Mouse (Mus musculus): ENCODE measurements at regions not wholly inside any gene's neighbourhood (a gene's known extent, or its start where the extent isn't known, plus 50 kb on each side); places are given as distances from the start of the nearest gene placed in this dataset.

- H3K9me3 ChIP-seq (replicated peaks; ENCODE audit: control insufficient read depth, low read length): no peaks in the 10 kb centered on the region
- no peak for DNase-seq (ENCODE audit: low spot score)
- no peak overlapping the region for H3K4me2 ChIP-seq (ENCODE audit: low read depth, low read length)
- H3K27me3 ChIP-seq (ENCODE audit: control insufficient read depth, insufficient read depth, low read length): no peaks in the 10 kb centered on the region
- H3K27ac ChIP-seq (replicated peaks; ENCODE audit: low read depth, low read length): no peak overlapping the region
- WGBS: 88% methylated on average over 6 of the region's 6 CpGs
- ATAC-seq (replicated peaks; ENCODE audit: insufficient number of reproducible peaks, low FRiP score, low TSS enrichment, low read depth): no peak
- H3K36me3 ChIP-seq (replicated peaks; ENCODE audit: control insufficient read depth, insufficient read depth, low read depth, low read length): no peaks in the 10 kb centered on the region
- H3K4me1 ChIP-seq (ENCODE audit: control insufficient read depth, insufficient read depth, low read length): no peaks in the 10 kb centered on the region; the same call in 1 of the 2 replicates
- no peak overlapping the region for H3K4me3 ChIP-seq (ENCODE audit: low read depth, low read length)
- H3K9ac ChIP-seq (replicated peaks; ENCODE audit: low read length): no peak overlapping the region
These were observed 70.1 kb upstream of the Ipo5 start for GRCm38 (mm10) chr14:120840900-120841299.

GRCm38 (mm10) chr14:120841311-120841710, 69.7 kb upstream of the Ipo5 start:
- ATAC-seq (replicated peaks; ENCODE audit: insufficient number of reproducible peaks, low FRiP score, low TSS enrichment, low read depth) (no peak), DNase-seq (ENCODE audit: low spot score) (no peak)
- H3K27ac ChIP-seq (replicated peaks; ENCODE audit: low read depth, low read length): no peak overlapping the region
- H3K4me3 ChIP-seq (ENCODE audit: low read depth, low read length): no peak overlapping the region
- no peaks in the 10 kb centered on the region; the same call in 1 of the 2 replicates for H3K4me1 ChIP-seq (ENCODE audit: control insufficient read depth, insufficient read depth, low read length)
- H3K36me3 ChIP-seq (replicated peaks; ENCODE audit: control insufficient read depth, insufficient read depth, low read depth, low read length): no peaks in the 10 kb centered on the region
- no peak overlapping the region for H3K4me2 ChIP-seq (ENCODE audit: low read depth, low read length)
- 83% methylated on average over 6 of the region's 6 CpGs for WGBS
- no peak overlapping the region for H3K9ac ChIP-seq (replicated peaks; ENCODE audit: low read length)
- no peaks in the 10 kb centered on the region for H3K27me3 ChIP-seq (ENCODE audit: control insufficient read depth, insufficient read depth, low read length)
- H3K9me3 ChIP-seq (replicated peaks; ENCODE audit: control insufficient read depth, low read length): no peaks in the 10 kb centered on the region

GRCm38 (mm10) chr14:120845172-120845571, 65.9 kb upstream of the Ipo5 start:
- Histone ChIP-seq H3K9me3 (replicated peaks; ENCODE audit: control insufficient read depth, low read length) (no peaks in the 10 kb centered on the region), H3K4me2 (ENCODE audit: low read depth, low read length) (no peak overlapping the region), H3K4me3 (ENCODE audit: low read depth, low read length) (no peak overlapping the region), H3K9ac (replicated peaks; ENCODE audit: low read length) (no peak overlapping the region), H3K4me1 (ENCODE audit: control insufficient read depth, insufficient read depth, low read length) (no peaks in the 10 kb centered on the region; the same call in 1 of the 2 replicates), H3K27ac (replicated peaks; ENCODE audit: low read depth, low read length) (no peak overlapping the region), H3K27me3 (ENCODE audit: control insufficient read depth, insufficient read depth, low read length) (no peaks in the 10 kb centered on the region), H3K36me3 (replicated peaks; ENCODE audit: control insufficient read depth, insufficient read depth, low read depth, low read length) (no peaks in the 10 kb centered on the region)
- WGBS: 78% methylated on average over 2 of the region's 2 CpGs
- no peak for DNase-seq (ENCODE audit: low spot score)
- no peak for ATAC-seq (replicated peaks; ENCODE audit: insufficient number of reproducible peaks, low FRiP score, low TSS enrichment, low read depth)

GRCm38 (mm10) chr14:120846073-120846850, 64.8 kb upstream of the Ipo5 start:
- no peak for ATAC-seq (replicated peaks; ENCODE audit: insufficient number of reproducible peaks, low FRiP score, low TSS enrichment, low read depth)
- H3K9ac ChIP-seq (replicated peaks; ENCODE audit: low read length): no peak overlapping the region
- no peaks in the 10 kb centered on the region for H3K9me3 ChIP-seq (replicated peaks; ENCODE audit: control insufficient read depth, low read length)
- H3K27ac ChIP-seq (replicated peaks; ENCODE audit: low read depth, low read length): no peak overlapping the region
- no peak for DNase-seq (ENCODE audit: low spot score)
- 59% methylated on average over 10 of the region's 10 CpGs for WGBS
- H3K36me3 ChIP-seq (replicated peaks; ENCODE audit: control insufficient read depth, insufficient read depth, low read depth, low read length): no peaks in the 10 kb centered on the region
- H3K4me1 ChIP-seq (ENCODE audit: control insufficient read depth, insufficient read depth, low read length): no peaks in the 10 kb centered on the region; the same call in 1 of the 2 replicates
- no peaks in the 10 kb centered on the region for H3K27me3 ChIP-seq (ENCODE audit: control insufficient read depth, insufficient read depth, low read length)
- H3K4me3 ChIP-seq (ENCODE audit: low read depth, low read length): no peak overlapping the region
- H3K4me2 ChIP-seq (ENCODE audit: low read depth, low read length): no peak overlapping the region

- Histone ChIP-seq H3K4me1 (ENCODE audit: control insufficient read depth, insufficient read depth, low read length) (no peaks in the 10 kb centered on the region; the same call in 1 of the 2 replicates), H3K9me3 (replicated peaks; ENCODE audit: control insufficient read depth, low read length) (no peaks in the 10 kb centered on the region), H3K9ac (replicated peaks; ENCODE audit: low read length) (no peak overlapping the region), H3K36me3 (replicated peaks; ENCODE audit: control insufficient read depth, insufficient read depth, low read depth, low read length) (no peaks in the 10 kb centered on the region), H3K4me2 (ENCODE audit: low read depth, low read length) (no peak overlapping the region), H3K27me3 (ENCODE audit: control insufficient read depth, insufficient read depth, low read length) (no peaks in the 10 kb centered on the region), H3K4me3 (ENCODE audit: low read depth, low read length) (no peak overlapping the region), H3K27ac (replicated peaks; ENCODE audit: low read depth, low read length) (no peak overlapping the region)
- ATAC-seq (replicated peaks; ENCODE audit: insufficient number of reproducible peaks, low FRiP score, low TSS enrichment, low read depth) (no peak), DNase-seq (ENCODE audit: low spot score) (no peak)
- WGBS: 74% methylated on average over 5 of the region's 5 CpGs
These were observed 64.0 kb upstream of the Ipo5 start for GRCm38 (mm10) chr14:120847006-120847405.

GRCm38 (mm10) chr14:120848083-120848951, 62.7 kb upstream of the Ipo5 start:
- H3K4me3 ChIP-seq (ENCODE audit: low read depth, low read length): no peak overlapping the region
- H3K4me1 ChIP-seq (ENCODE audit: control insufficient read depth, insufficient read depth, low read length): no peaks in the 10 kb centered on the region
- ATAC-seq (replicated peaks; ENCODE audit: insufficient number of reproducible peaks, low FRiP score, low TSS enrichment, low read depth) (no peak), DNase-seq (ENCODE audit: low spot score) (no peak)
- H3K4me2 ChIP-seq (ENCODE audit: low read depth, low read length): no peak overlapping the region
- H3K36me3 ChIP-seq (replicated peaks; ENCODE audit: control insufficient read depth, insufficient read depth, low read depth, low read length): no peaks in the 10 kb centered on the region
- no peaks in the 10 kb centered on the region for H3K9me3 ChIP-seq (replicated peaks; ENCODE audit: control insufficient read depth, low read length)
- H3K9ac ChIP-seq (replicated peaks; ENCODE audit: low read length): no peak overlapping the region
- no peak overlapping the region for H3K27ac ChIP-seq (replicated peaks; ENCODE audit: low read depth, low read length)
- 61% methylated on average over 11 of the region's 11 CpGs for WGBS
- no peaks in the 10 kb centered on the region for H3K27me3 ChIP-seq (ENCODE audit: control insufficient read depth, insufficient read depth, low read length)

GRCm38 (mm10) chr14:120849159-120849558, 61.9 kb upstream of the Ipo5 start:
- no peaks in the 10 kb centered on the region for H3K36me3 ChIP-seq (replicated peaks; ENCODE audit: control insufficient read depth, insufficient read depth, low read depth, low read length)
- no peak overlapping the region for H3K27ac ChIP-seq (replicated peaks; ENCODE audit: low read depth, low read length)
- H3K4me1 ChIP-seq (ENCODE audit: control insufficient read depth, insufficient read depth, low read length): no peaks in the 10 kb centered on the region
- WGBS: 71% methylated on average over 10 of the region's 10 CpGs
- H3K4me3 ChIP-seq (ENCODE audit: low read depth, low read length): no peak overlapping the region
- H3K9ac ChIP-seq (replicated peaks; ENCODE audit: low read length): no peak overlapping the region
- ATAC-seq (replicated peaks; ENCODE audit: insufficient number of reproducible peaks, low FRiP score, low TSS enrichment, low read depth) (peak; percentile 31; the same call in 1 of the 2 replicates), DNase-seq (ENCODE audit: low spot score) (no peak)
- H3K4me2 ChIP-seq (ENCODE audit: low read depth, low read length): no peak overlapping the region
- no peaks in the 10 kb centered on the region for H3K9me3 ChIP-seq (replicated peaks; ENCODE audit: control insufficient read depth, low read length)
- H3K27me3 ChIP-seq (ENCODE audit: control insufficient read depth, insufficient read depth, low read length): no peaks in the 10 kb centered on the region

- Histone ChIP-seq H3K4me3 (ENCODE audit: low read depth, low read length) (no peak overlapping the region), H3K9me3 (replicated peaks; ENCODE audit: control insufficient read depth, low read length) (no peaks in the 10 kb centered on the region; the same call in 1 of the 2 replicates), H3K36me3 (replicated peaks; ENCODE audit: control insufficient read depth, insufficient read depth, low read depth, low read length) (no peaks in the 10 kb centered on the region), H3K9ac (replicated peaks; ENCODE audit: low read length) (no peak overlapping the region), H3K4me1 (ENCODE audit: control insufficient read depth, insufficient read depth, low read length) (no peaks in the 10 kb centered on the region), H3K27me3 (ENCODE audit: control insufficient read depth, insufficient read depth, low read length) (no peaks in the 10 kb centered on the region), H3K4me2 (ENCODE audit: low read depth, low read length) (no peak overlapping the region), H3K27ac (replicated peaks; ENCODE audit: low read depth, low read length) (no peak overlapping the region)
- DNase-seq (ENCODE audit: low spot score): no peak
- ATAC-seq (replicated peaks; ENCODE audit: insufficient number of reproducible peaks, low FRiP score, low TSS enrichment, low read depth): no peak
- WGBS: 85% methylated on average over 5 of the region's 5 CpGs
These were observed 57.4 kb upstream of the Ipo5 start for GRCm38 (mm10) chr14:120853643-120854042.

Data from embryonic facial prominence, embryonic 11.5 days (tissue).